Mouse (Mus musculus): ENCODE measurements around the gene Rrp9. TPM values are rescaled to one million over a fixed set of nuclear protein-coding genes. Genes with fewer than 3 reads are reported as not detected.

Rrp9 gene
- polyA plus RNA-seq, 1 experiment from 2014 or later, result 11.4 TPM

DNA sequence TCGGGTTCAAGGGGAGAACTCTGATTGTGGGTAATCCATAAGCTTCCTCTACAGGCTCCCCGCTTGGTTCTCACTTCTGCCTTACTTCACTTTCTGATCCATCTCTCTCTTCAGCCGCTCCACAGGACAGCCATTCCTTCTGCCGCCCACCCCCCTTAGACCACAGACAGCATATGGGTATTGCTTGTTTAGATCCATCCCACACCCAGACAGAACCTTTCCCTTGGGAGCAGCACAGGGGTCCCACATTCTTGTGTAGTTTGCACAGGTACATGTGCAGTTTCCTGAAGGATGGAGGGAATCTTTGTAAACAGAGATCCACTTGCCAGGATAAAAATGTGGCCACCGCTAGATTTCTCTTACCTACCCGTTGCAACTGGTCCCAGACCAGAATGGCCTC, 23.4 kb upstream of the Rrp9 start:
- Histone ChIP-seq H3K27ac (no peak overlapping the region), H3K4me3 (ENCODE audit: inconsistent target) (no peak overlapping the region), H3K79me2 (ENCODE audit: inconsistent target) (no peaks in the 10 kb centered on the region), H3K36me3 (ENCODE audit: inconsistent target) (no peaks in the 10 kb centered on the region)
- 82% methylated on average over 6 of the region's 6 CpGs for WGBS (ENCODE audit: missing documents)

DNA sequence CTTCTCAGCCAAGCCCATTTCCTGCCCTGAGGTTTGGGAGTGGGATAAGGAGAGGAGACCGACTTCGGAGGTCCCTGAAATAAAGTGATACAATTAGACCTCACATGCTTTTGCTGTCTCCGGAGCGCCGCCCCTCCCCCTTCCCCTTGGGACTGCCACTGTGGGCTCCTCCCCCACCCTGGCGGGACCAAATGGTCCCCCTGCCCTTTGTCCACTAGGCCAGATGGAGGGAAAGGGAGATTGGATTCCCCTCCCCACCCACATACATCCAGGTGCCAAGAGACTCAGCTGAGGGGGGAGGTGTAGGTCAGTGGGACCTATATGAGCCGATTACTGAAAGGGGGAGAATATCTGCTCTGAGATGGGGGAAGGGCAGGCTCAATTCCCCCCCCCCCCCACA, 22.9 kb upstream of the Rrp9 start:
- Histone ChIP-seq H3K36me3 (ENCODE audit: inconsistent target) (no peaks in the 10 kb centered on the region), H3K4me3 (ENCODE audit: inconsistent target) (no peak overlapping the region), H3K79me2 (ENCODE audit: inconsistent target) (no peaks in the 10 kb centered on the region), H3K27ac (no peak overlapping the region)
- WGBS (ENCODE audit: missing documents), result 88% methylated on average over 6 of the region's 7 CpGs

DNA sequence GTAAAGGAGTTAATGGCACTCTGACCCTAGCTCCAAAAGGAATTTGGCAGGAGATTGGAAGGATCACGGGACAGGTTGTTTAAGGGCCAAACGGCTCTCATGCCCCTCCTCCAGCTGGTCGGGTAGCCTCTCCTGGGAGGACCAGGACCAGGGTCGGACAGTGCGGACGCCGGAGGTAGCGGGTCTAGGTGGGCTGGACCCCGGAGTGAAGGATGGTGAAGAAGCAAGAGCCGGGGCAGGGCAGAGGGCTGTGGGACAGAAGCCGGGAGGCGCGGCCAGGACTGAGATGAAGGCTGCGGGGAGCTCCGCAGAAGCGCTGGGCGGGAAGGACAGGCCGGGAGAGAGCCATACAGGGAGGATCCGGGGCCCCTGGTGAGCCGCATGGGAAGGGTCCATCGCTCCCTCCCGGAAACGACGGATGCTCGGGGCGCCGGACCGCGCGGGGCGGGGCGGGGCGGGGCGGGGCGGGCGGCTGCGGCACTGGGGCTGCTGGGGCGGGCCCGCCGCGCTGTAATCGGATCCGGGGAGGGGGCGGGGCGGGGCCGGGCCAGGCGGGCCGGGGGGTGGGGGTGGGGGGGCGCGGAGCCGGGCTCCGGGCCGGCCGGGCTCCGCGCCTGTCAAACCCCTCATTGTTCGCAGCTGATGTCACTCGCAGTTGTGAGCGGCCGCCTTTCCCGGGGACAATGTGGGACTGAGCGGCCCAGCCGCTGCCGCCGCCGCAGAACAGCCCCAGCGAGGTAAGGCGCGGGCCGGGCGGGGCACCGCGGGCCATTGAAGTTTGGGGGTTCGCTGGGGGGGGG, 22.3 kb upstream of the Rrp9 start, which contains the start of gene Pcbp4:
Pcbp4 (plus strand) TSS at position 21 of the 800 bp plus-strand sequence.
- Histone ChIP-seq H3K27ac (no peak within 1 kb of the TSS), H3K79me2 (ENCODE audit: inconsistent target) (no peaks in the 10 kb centered on the region), H3K36me3 (ENCODE audit: inconsistent target) (no peaks in the 10 kb centered on the region), H3K4me3 (ENCODE audit: inconsistent target) (peak within 1 kb of the TSS; percentile 17; the same call in 1 of the 2 replicates)
- 2% methylated on average over 54 of the region's 74 CpGs for WGBS (ENCODE audit: missing documents)

DNA sequence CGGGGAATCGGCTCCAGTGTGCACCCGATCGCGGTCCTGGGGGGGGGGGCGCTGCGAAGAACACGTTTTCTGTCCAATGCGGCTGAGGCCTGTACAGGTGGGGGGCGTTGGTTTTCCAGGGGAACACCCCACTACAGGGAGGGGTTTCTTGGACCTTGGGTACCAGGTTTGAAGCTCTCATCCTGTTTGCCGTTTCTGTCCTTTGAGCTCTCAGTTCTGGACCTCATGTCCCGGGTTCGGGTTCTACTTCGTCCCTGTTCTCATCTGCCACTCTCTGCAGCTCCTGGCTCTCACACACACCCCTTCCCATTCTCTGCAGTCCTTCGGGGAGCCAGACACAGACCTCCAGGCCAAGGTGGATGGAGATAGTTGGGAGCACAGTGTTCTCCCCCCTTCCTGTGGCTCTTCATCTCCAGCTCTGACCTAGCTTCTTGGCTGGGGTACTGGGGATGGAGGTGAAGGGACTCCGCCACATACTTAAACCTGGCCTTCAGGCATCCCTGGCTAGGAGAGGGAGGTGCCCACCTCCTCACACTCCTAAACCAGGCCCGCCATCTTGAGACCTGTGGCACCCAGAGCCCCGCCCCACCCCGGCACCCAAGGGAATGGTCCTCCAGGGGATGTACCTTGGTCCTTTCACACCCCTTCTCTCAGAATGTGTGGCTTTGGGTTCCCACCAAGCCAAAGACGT, 21.5 kb upstream of the Rrp9 start:
- no peaks in the 10 kb centered on the region for H3K79me2 ChIP-seq (ENCODE audit: inconsistent target)
- H3K36me3 ChIP-seq (ENCODE audit: inconsistent target), result no peaks in the 10 kb centered on the region
- WGBS (ENCODE audit: missing documents), result 32% methylated on average over 19 of the region's 20 CpGs
- H3K27ac ChIP-seq, result no peak overlapping the region
- peak overlapping the region; percentile 15; the same call in 1 of the 2 replicates for H3K4me3 ChIP-seq (ENCODE audit: inconsistent target)

DNA sequence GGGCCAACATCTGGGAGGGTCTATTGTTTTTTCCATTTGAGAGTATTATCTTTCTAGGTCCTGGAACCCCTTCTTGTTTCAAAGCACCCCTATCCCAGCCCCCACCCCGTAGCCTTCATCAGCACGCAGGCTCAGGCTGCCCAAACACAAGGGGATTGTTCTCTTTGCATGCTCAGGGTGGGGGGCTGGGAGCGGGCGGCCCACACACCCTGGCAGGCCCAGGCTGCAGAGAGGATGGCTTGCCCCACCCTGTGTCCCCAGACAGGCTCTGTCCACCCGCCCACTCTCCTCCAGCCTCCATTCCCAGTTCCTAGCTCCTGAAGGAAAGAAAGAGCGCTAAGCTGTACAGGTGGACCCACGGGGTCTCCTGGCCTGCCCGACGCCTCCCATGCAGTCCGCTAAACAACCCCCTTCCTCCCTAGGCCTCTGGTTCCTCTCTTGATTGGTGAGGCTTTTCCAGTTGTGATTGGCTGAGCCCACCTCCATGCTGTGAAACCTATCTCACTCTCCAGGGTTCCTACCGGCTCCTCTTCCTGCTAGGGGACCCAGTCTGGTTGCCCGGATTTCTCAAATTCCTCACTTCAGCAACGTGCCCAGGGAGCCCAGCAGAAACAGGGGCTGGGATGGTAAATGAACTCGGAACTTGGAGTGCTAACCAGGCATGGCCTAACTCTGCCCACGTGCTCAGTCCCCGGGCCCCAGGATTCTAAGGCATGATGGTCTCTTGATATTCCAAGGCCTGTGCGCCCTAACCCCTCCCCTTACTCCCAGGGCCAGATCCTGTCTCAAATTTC, 20.7 kb upstream of the Rrp9 start:
- no peak overlapping the region for H3K4me3 ChIP-seq (ENCODE audit: inconsistent target)
- H3K79me2 ChIP-seq (ENCODE audit: inconsistent target), result no peaks in the 10 kb centered on the region
- 81% methylated on average over 17 of the region's 17 CpGs for WGBS (ENCODE audit: missing documents)
- no peak overlapping the region for H3K27ac ChIP-seq
- no peaks in the 10 kb centered on the region for H3K36me3 ChIP-seq (ENCODE audit: inconsistent target)

DNA sequence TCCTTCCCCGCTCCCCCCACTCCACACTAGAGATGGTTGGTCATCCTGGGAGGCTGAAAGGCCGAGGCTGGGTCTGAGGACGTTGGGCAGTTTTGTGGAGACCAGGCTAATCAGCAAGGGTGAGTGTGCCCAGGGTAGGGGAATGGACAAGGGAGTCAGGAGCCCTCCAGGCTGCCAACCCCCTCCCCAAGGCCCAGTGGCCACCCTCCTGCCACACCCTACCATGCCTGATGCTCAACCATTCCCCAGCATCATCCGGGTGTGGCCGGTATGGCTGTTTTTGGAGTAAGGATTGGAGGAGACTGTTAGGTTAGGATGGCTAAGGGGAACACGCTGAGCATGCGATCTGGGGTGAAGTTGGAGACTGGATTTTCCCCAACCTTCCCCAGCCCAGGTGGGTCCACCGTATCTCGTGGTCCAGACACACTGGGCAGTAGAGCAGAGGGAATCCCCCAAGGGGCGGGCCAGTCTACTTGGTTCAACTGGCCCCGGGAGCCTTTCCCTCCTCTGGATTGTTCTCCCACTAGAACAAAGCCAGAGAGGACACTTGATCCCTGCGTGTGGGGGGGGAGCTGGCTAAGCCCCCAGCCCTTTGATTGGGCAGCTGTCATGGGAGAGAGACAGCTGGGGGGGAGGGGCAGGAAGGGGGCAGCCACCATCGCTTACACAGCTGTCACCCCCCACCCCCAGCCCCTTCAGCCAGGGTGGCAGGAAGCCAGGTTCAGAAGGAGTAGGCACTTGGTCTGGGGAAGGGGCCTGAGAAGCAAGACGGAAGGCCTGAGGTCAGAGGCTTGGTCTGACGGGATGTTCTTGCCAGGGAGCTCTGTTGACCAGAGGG, 19.2 kb upstream of the Rrp9 start:
- no peaks in the 10 kb centered on the region for H3K36me3 ChIP-seq (ENCODE audit: inconsistent target)
- no peaks in the 10 kb centered on the region for H3K79me2 ChIP-seq (ENCODE audit: inconsistent target)
- WGBS (ENCODE audit: missing documents), result 92% methylated on average over 15 of the region's 15 CpGs
- H3K27ac ChIP-seq, result no peak overlapping the region
- no peak overlapping the region for H3K4me3 ChIP-seq (ENCODE audit: inconsistent target)

DNA sequence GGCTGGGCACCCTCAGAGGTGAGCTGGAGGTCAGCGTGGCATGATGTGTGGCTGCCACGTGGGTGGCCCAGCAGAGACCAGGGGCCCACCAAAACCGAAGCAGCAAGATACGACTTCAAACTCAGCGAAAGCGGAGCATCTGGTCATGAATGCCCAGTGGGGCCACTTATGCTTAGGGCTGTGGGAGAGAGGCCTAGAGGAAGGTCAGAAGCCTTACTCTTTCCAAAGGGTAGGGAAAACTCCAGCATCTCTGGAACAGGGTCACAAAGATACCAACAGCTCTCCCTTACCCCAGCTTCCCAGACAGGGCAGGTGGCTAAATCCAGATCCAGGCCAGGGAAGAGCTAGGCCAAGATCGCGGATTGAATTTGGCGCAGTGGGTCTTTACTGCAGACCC, 18.6 kb upstream of the Rrp9 start:
- H3K4me3 ChIP-seq (ENCODE audit: inconsistent target), result no peak overlapping the region
- H3K79me2 ChIP-seq (ENCODE audit: inconsistent target), result no peaks in the 10 kb centered on the region
- 92% methylated on average over 9 of the region's 9 CpGs for WGBS (ENCODE audit: missing documents)
- H3K27ac ChIP-seq, result no peak overlapping the region
- no peaks in the 10 kb centered on the region for H3K36me3 ChIP-seq (ENCODE audit: inconsistent target)

DNA sequence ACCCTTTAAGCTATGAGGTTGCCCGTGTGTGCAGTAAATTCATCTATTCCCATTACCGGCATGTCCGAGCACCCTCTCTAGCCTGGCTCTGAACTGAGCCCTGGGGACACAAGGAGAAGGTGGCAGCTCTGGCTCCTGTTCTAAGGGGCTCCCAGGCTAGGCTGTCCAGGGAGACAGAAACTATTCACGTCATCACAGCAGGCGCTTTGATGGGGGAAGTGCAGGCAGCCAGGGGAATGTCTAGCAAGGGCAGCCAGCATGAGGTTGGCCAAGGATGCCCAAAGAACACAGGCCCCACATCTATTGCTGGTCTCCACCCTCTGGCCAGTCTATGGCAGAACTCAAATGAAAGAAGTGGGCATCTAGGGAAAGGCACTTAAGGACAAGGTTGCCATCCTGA, 17.8 kb upstream of the Rrp9 start:
- Histone ChIP-seq H3K36me3 (ENCODE audit: inconsistent target) (no peaks in the 10 kb centered on the region), H3K79me2 (ENCODE audit: inconsistent target) (no peaks in the 10 kb centered on the region), H3K4me3 (ENCODE audit: inconsistent target) (no peak overlapping the region), H3K27ac (no peak overlapping the region)
- WGBS (ENCODE audit: missing documents), result 95% methylated on average over 5 of the region's 5 CpGs

DNA sequence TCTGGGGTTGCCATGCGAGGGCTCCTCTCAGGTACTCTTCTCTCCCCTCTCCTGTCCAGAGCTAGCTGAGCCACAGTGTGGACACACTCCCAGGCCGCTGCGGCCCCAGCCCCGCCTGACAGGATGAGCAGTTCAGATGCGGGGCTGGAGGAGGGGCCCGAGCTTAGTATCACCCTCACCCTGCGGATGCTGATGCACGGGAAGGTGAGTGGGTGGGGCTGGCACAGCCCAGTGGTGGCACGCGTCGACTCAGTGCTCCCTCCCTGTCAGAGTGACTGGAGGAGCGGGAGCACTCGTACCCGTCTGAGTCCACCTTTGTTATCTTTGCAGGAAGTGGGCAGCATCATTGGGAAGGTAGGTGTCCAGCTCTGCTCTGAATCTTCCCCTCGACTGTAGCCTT, 15.8 kb upstream of the Rrp9 start:
- Histone ChIP-seq H3K79me2 (ENCODE audit: inconsistent target) (no peaks in the 10 kb centered on the region), H3K27ac (no peak overlapping the region), H3K36me3 (ENCODE audit: inconsistent target) (no peaks in the 10 kb centered on the region), H3K4me3 (ENCODE audit: inconsistent target) (no peak overlapping the region)
- 92% methylated on average over 13 of the region's 15 CpGs for WGBS (ENCODE audit: missing documents)

DNA sequence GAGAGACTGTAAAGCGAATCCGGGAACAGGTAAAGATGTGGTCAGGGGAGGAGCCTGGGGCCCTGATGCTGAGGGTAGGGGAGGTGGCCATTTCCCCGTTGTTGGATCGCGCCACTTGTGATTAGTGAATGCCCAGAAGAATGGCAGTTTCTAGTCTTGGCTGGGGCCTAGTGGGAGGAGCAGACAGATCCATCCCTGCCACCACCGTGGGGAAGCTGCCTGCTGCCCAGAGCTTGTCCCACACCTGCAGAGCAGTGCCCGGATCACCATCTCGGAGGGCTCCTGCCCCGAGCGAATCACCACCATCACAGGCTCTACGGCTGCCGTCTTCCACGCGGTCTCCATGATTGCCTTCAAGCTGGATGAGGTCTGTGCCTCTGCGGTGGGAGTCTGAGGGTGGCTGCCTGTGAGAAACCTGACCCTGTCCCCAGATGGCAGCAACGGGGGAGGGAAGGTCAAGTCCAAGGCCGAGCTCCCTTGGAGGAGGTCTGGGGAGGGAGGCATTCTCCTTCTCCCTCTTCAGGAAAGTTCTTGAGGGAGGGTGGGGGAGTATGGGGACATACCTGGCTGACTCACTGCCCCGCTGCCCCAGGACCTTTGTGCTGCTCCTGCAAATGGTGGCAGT, 15.2 kb upstream of the Rrp9 start:
- no peaks in the 10 kb centered on the region for H3K36me3 ChIP-seq (ENCODE audit: inconsistent target)
- no peak overlapping the region for H3K4me3 ChIP-seq (ENCODE audit: inconsistent target)
- no peak overlapping the region for H3K27ac ChIP-seq
- no peaks in the 10 kb centered on the region for H3K79me2 ChIP-seq (ENCODE audit: inconsistent target)
- 92% methylated on average over 16 of the region's 18 CpGs for WGBS (ENCODE audit: missing documents)

DNA sequence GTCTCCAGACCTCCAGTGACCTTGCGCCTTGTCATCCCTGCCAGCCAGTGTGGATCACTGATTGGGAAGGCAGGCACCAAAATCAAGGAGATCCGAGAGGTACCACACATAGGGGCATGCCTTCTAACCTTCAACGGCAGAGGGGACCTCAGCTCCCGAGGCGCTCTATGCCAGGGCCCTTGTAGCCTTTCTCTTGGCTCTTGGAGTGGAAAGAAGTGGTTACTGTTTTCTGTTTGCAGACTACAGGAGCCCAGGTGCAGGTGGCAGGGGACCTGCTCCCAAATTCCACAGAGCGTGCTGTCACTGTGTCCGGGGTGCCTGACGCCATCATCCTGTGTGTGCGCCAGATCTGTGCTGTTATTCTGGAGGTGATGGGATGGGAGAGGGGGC, 14.7 kb upstream of the Rrp9 start:
- Histone ChIP-seq H3K4me3 (ENCODE audit: inconsistent target) (no peak overlapping the region), H3K27ac (no peak overlapping the region), H3K79me2 (ENCODE audit: inconsistent target) (no peaks in the 10 kb centered on the region), H3K36me3 (ENCODE audit: inconsistent target) (no peaks in the 10 kb centered on the region)
- WGBS (ENCODE audit: missing documents), result 95% methylated on average over 9 of the region's 9 CpGs

DNA sequence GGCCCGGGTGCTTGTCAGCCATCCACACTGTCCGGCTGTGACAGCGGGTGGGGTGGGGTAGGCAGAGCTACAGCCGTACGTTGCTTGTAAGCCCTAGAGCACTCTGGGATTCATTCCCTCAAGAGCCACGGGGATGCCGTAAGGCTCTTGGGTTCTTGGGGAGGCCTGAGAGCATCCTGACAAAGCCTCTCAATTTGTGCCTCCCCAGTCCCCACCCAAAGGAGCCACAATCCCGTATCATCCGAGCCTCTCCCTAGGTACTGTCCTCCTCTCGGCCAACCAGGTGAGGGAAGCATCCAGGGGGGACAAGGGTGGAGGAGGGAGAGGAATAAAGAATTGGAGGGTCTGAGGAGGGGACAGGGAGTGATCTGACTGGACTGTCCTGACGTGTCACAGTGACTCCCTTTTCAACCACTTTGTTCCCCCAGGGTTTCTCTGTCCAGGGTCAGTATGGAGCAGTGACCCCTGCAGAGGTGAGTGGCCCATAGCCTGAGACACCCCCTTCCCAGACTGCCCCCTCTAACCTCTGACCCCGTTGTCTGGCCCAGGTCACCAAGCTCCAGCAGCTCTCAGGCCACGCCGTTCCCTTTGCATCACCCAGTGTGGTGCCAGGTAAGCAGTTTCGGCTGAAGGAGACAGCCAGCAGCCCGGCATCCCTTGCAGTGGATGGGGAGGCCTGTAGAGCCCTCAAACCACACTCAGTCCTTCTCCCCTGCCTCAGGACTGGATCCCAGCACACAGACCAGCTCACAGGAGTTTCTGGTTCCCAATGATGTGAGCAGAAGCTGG, 13.9 kb upstream of the Rrp9 start:
- no peaks in the 10 kb centered on the region for H3K79me2 ChIP-seq (ENCODE audit: inconsistent target)
- WGBS (ENCODE audit: missing documents), result 91% methylated on average over 15 of the region's 16 CpGs
- no peak overlapping the region for H3K27ac ChIP-seq
- no peaks in the 10 kb centered on the region for H3K36me3 ChIP-seq (ENCODE audit: inconsistent target)
- no peak overlapping the region for H3K4me3 ChIP-seq (ENCODE audit: inconsistent target)

DNA sequence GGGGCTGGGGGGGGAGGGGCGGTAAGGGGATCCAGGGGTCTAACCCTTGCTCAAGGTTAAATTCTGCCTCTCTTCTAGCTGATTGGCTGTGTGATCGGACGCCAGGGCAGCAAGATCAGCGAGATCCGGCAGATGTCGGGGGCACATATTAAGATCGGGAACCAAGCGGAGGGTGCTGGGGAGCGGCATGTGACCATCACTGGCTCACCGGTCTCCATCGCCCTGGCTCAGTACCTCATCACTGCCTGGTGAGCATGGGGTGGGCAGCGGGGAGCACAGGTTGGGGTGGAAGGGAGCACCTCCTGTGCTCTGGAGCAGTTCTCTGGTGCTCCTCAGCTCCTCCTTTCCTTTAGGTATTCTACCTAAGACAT, 13.3 kb upstream of the Rrp9 start:
- Histone ChIP-seq H3K4me3 (ENCODE audit: inconsistent target) (no peak overlapping the region), H3K79me2 (ENCODE audit: inconsistent target) (no peaks in the 10 kb centered on the region), H3K36me3 (ENCODE audit: inconsistent target) (no peaks in the 10 kb centered on the region), H3K27ac (no peak overlapping the region)
- WGBS (ENCODE audit: missing documents), result 96% methylated on average over 8 of the region's 12 CpGs

Data from macrophage (primary cell).